Mouse (Mus musculus) monocyte, adult 5-6 weeks (primary cell): Measurements from ENCODE around the gene Ldlrad2. TPM values are rescaled to one million over a fixed set of nuclear protein-coding genes. Genes with fewer than 3 reads are reported as not detected.

Experiments
- ATAC-seq: fragments of 153-309, 156-312 bp; replicated peaks from 2 replicates; pipeline ENCODE4 v1.8.0; 2017; ENCODE audit warnings: mild to moderate bottlenecking; ENCODE audit not compliant: low TSS enrichment, insufficient number of reproducible peaks, severe bottlenecking, poor library complexity, low FRiP score
- total RNA-seq: library from RNA; stranded (forward); fragments of 200-1000, 200-491, 200-594 nt; gene quantifications from 3 replicates; pipeline ENCODE4 v1.2.3, GENCODE M21; 2017

Gene Ldlrad2
- total RNA-seq, 1 experiment from 2014 or later: not detected

GRCm38 (mm10) chr4:137577486-137577885 is 3.1 kb upstream of the Ldlrad2 start:
- no peak for ATAC-seq

- no peak for ATAC-seq
These were observed 4.5 kb downstream of the Ldlrad2 start for GRCm38 (mm10) chr4:137569873-137570272.

GRCm38 (mm10) chr4:137556673-137557210 is 17.6 kb downstream of the Ldlrad2 start:
- no peak for ATAC-seq

- no peak for ATAC-seq
These were observed 20.9 kb downstream of the Ldlrad2 start for GRCm38 (mm10) chr4:137553466-137553865.

GRCm38 (mm10) chr4:137546003-137546525 is 28.3 kb downstream of the Ldlrad2 start:
- no peak for ATAC-seq

GRCm38 (mm10) chr4:137545568-137545967 is 28.8 kb downstream of the Ldlrad2 start:
- ATAC-seq: no peak

GRCm38 (mm10) chr4:137542968-137543367 is 31.4 kb downstream of the Ldlrad2 start:
- ATAC-seq: no peak

- no peak for ATAC-seq
These were observed 34.0 kb downstream of the Ldlrad2 start for GRCm38 (mm10) chr4:137540356-137540755.

GRCm38 (mm10) chr4:137527872-137528271 is 46.5 kb downstream of the Ldlrad2 start:
- no peak for ATAC-seq

GRCm38 (mm10) chr4:137527368-137527767 is 47.0 kb downstream of the Ldlrad2 start:
- ATAC-seq: no peak

- ATAC-seq: no peak
These were observed 48.9 kb downstream of the Ldlrad2 start for GRCm38 (mm10) chr4:137525426-137525825.

Other genes starting within 250 kb of the Ldlrad2 start
- gene Cdc42, start 216.8 kb downstream of the Ldlrad2 start, total RNA-seq: 966 to 1,065 TPM (median 980 TPM) in 3 replicates
- gene Cela3a, start 164.8 kb downstream of the Ldlrad2 start, total RNA-seq: not detected in 3 replicates
- not detected in 3 replicates for gene Cela3b, start 144.0 kb downstream of the Ldlrad2 start, total RNA-seq
- not detected in 3 replicates for gene 1700013G24Rik, start 121.3 kb downstream of the Ldlrad2 start, total RNA-seq
- gene Hspg2, start 105.8 kb downstream of the Ldlrad2 start, total RNA-seq: under 0.01 TPM in 1 of 3 replicates, not detected in the others
- 142 to 333 TPM (median 161 TPM) in 3 replicates for gene Usp48, start 19.2 kb upstream of the Ldlrad2 start, total RNA-seq
- gene Rap1gap, start 90.2 kb upstream of the Ldlrad2 start, total RNA-seq: 2.3 to 5.5 TPM (median 3.0 TPM) in 3 replicates
- not detected in 3 replicates for gene Alpl, start 221.8 kb upstream of the Ldlrad2 start, total RNA-seq